Mouse (Mus musculus): ENCODE data around the gene Cox16.

Cox16 gene

GRCm38 (mm10) chr12:81324116-81324515 lies 160.8 kb downstream of the Cox16 start:
- DNase-seq (ENCODE audit: low spot score), result no peak

GRCm38 (mm10) chr12:81321021-81321420 lies 163.9 kb downstream of the Cox16 start:
- no peak for DNase-seq (ENCODE audit: low spot score)

GRCm38 (mm10) chr12:81317811-81318210 lies 167.1 kb downstream of the Cox16 start:
- DNase-seq (ENCODE audit: low spot score), result no peak

- no peak for DNase-seq (ENCODE audit: low spot score)
Observed at GRCm38 (mm10) chr12:81315953-81316352, 169.0 kb downstream of the Cox16 start.
